In genomic region chr12:70070306-70070705, GRCm38 (mm10) we compare ENCODE assay signal across 12 mouse cellular contexts. TPM values are rescaled to one million over a fixed set of nuclear protein-coding genes. Genes with fewer than 3 reads are reported as not detected.
A peak's percentile ranks its signal among the peaks of the same experiment; 100 is the strongest.
DNase-seq lines count a peak whose midpoint lies in the region; ATAC-seq lines count a peak whose summit lies in the region.
"Had no signal": no experiment of that assay in that cellular context is flagged by ENCODE, and none has a peak within 500 bp of the region (broad histone marks: within the 10 kb centered on the region; RNA-seq: fewer than 3 reads in every experiment).

No protein-coding gene starts in this region.

- no peaks in the 10 kb centered on the region for H3K9me3 ChIP-seq in forebrain, embryonic 11.5 days (ENCODE audit: control insufficient read depth, low read length)
- no peaks in the 10 kb centered on the region for H3K9me3 ChIP-seq in hindbrain, embryonic 13.5 days
- H3K9me3 ChIP-seq in midbrain, embryonic 12.5 days, result no peaks in the 10 kb centered on the region
- H3K9me3 ChIP-seq: embryonic facial prominence, embryonic 15.5 days; heart, embryonic 10.5 days had no signal

- no peaks in the 10 kb centered on the region for H3K27me3 ChIP-seq in forebrain, embryonic 11.5 days (ENCODE audit: control insufficient read depth, insufficient read depth, low read length)
- H3K27me3 ChIP-seq in hindbrain, embryonic 13.5 days, result no peaks in the 10 kb centered on the region
- no peaks in the 10 kb centered on the region for H3K27me3 ChIP-seq in midbrain, embryonic 12.5 days
- H3K27me3 ChIP-seq: embryonic facial prominence, embryonic 15.5 days had no signal

- H3K4me2 ChIP-seq in forebrain, embryonic 11.5 days (ENCODE audit: low read depth, low read length, severe bottlenecking), result peak overlapping the region; percentile 15
- H3K4me2 ChIP-seq in hindbrain, embryonic 13.5 days, result no peak overlapping the region
- H3K4me2 ChIP-seq in midbrain, embryonic 12.5 days (replicated peaks), result no peak overlapping the region; the same call in 1 of the 2 replicates
- H3K4me2 ChIP-seq: embryonic facial prominence, embryonic 15.5 days had no signal

- peak; percentile 55 for DNase-seq in forebrain, embryonic 11.5 days (ENCODE audit: low spot score)
- DNase-seq in retina, embryonic 14.5 days (ENCODE audit: low spot score), result peak; percentile 58
- DNase-seq in kidney, adult 8-10 months, result no peak
- no peak for DNase-seq in adrenal gland, adult 8-10 months
- DNase-seq in adrenal gland, adult (ENCODE audit: inconsistent age in 2 of 2, low spot score in 1 of 2), result no peak
- DNase-seq: cerebellum, adult 11 months; kidney, postnatal 4 days had no signal

- H3K4me3 ChIP-seq in forebrain, embryonic 11.5 days (ENCODE audit: low read depth, low read length), result no peak overlapping the region
- no peak overlapping the region for H3K4me3 ChIP-seq in hindbrain, embryonic 13.5 days
- H3K4me3 ChIP-seq in midbrain, embryonic 12.5 days, result no peak overlapping the region
- H3K4me3 ChIP-seq: embryonic facial prominence, embryonic 15.5 days; heart, embryonic 10.5 days had no signal

- peak overlapping the region; percentile 54; the same call in 1 of the 2 replicates for H3K27ac ChIP-seq in forebrain, embryonic 11.5 days (ENCODE audit: low read depth, low read length)
- H3K27ac ChIP-seq in hindbrain, embryonic 13.5 days, result peak overlapping the region; percentile 74
- peak overlapping the region; percentile 58 for H3K27ac ChIP-seq in midbrain, embryonic 12.5 days (replicated peaks)
- H3K27ac ChIP-seq: embryonic facial prominence, embryonic 15.5 days; heart, embryonic 10.5 days; macrophage had no signal

- no peaks in the 10 kb centered on the region for H3K36me3 ChIP-seq in forebrain, embryonic 11.5 days (ENCODE audit: control insufficient read depth, insufficient read depth, low read length)
- peaks cover 4% of the 10 kb centered on the region; the same call in 1 of the 2 replicates for H3K36me3 ChIP-seq in hindbrain, embryonic 13.5 days
- H3K36me3 ChIP-seq in midbrain, embryonic 12.5 days, result no peaks in the 10 kb centered on the region
- H3K36me3 ChIP-seq: heart, embryonic 10.5 days had no signal

- H3K4me1 ChIP-seq in forebrain, embryonic 11.5 days (replicated peaks; ENCODE audit: control insufficient read depth, insufficient read depth, low read length), result peaks cover 29% of the 10 kb centered on the region
- peaks cover 45% of the 10 kb centered on the region for H3K4me1 ChIP-seq in hindbrain, embryonic 13.5 days (replicated peaks)
- H3K4me1 ChIP-seq in midbrain, embryonic 12.5 days, result peaks cover 42% of the 10 kb centered on the region

- peak; percentile 75 for ATAC-seq in forebrain, embryonic 11.5 days (replicated peaks; ENCODE audit: low FRiP score)
- ATAC-seq in hindbrain, embryonic 13.5 days (ENCODE audit: low FRiP score), result no peak
- peak; percentile 81 for ATAC-seq in midbrain, embryonic 12.5 days (ENCODE audit: low FRiP score, low read depth)

- H3K9ac ChIP-seq in forebrain, embryonic 11.5 days (ENCODE audit: low read length), result peak overlapping the region; percentile 6; the same call in 1 of the 2 replicates
- H3K9ac ChIP-seq in hindbrain, embryonic 13.5 days, result 0 out of 2 replicates have a peak overlapping the region, but pooled peaks have one; percentile 15
- no peak overlapping the region for H3K9ac ChIP-seq in midbrain, embryonic 12.5 days (replicated peaks)
- H3K9ac ChIP-seq: embryonic facial prominence, embryonic 15.5 days had no signal

- WGBS in forebrain, embryonic 11.5 days, result 7% methylated on average over 4 of the region's 4 CpGs
- 14% methylated on average over 4 of the region's 4 CpGs for WGBS in hindbrain, embryonic 13.5 days
- WGBS in midbrain, embryonic 12.5 days, result 20% methylated on average over 4 of the region's 4 CpGs

RNA-seq across cellular contexts. Expression of gene Nin, which starts 43.2 kb away (rescaled TPM):
- 13.0 and 13.3 TPM in 2 replicates for polyA plus RNA-seq in forebrain, embryonic 11.5 days (2014; fragmentation: Nextera tagmentation; extraction: Ambion mirVana)
- polyA plus RNA-seq in hindbrain, embryonic 13.5 days (2015; fragmentation: Nextera tagmentation; extraction: Ambion mirVana), result 13.3 and 13.4 TPM in 2 replicates
- 16.5 and 17.2 TPM in 2 replicates for polyA plus RNA-seq in midbrain, embryonic 12.5 days (2016; fragmentation: Nextera tagmentation; extraction: Ambion mirVana)
- total RNA-seq in adrenal gland, adult 8-10 months (2022), result 10 to 100 TPM; 27.4 to 55.2 (median 38.7) TPM

Comparison
In these comparisons a context has a peak if more than half of its experiments do, and no peak if none do; other contexts are left out.
1. DNase-seq: peak in forebrain, embryonic 11.5 days (single experiment) and retina, embryonic 14.5 days (single experiment); none in kidney, adult 8-10 months (0 of 2), adrenal gland, adult 8-10 months (single experiment) and adrenal gland, adult (0 of 2).
2. Peak in every context shown above with its lines, with median percentiles within 50 percentile points of each other: H3K27ac ChIP-seq.